10 mouse cellular contexts compared by ENCODE assay signal in genomic region chr7:35041286-35042208, GRCm38 (mm10). TPM values are rescaled to one million over a fixed set of nuclear protein-coding genes. Genes with fewer than 3 reads are reported as not detected.
DNase-seq lines count a peak whose midpoint lies in the region; ATAC-seq and TF ChIP-seq lines count a peak whose summit lies in the region.
"Had no signal": no experiment of that assay in that cellular context is flagged by ENCODE, and none has a peak within 500 bp of the region (broad histone marks: within the 10 kb centered on the region; RNA-seq: fewer than 3 reads in every experiment).

No protein-coding gene starts in this region.

- no peak for TF ChIP-seq EP300 in heart, adult 2 months (IDR thresholded peaks at IDR 0.05; ENCODE audit: insufficient read depth, low read depth, low read length)

- no peaks in the 10 kb centered on the region for H3K27me3 ChIP-seq in heart, adult 2 months (ENCODE audit: control insufficient read depth, insufficient read depth, low read length)
- no peaks in the 10 kb centered on the region for H3K27me3 ChIP-seq in heart, embryonic 11.5 days (ENCODE audit: control insufficient read depth, insufficient read depth, low read length)
- no peaks in the 10 kb centered on the region for H3K27me3 ChIP-seq in neural tube, embryonic 13.5 days
- no peaks in the 10 kb centered on the region for H3K27me3 ChIP-seq in intestine, embryonic 16.5 days (replicated peaks; ENCODE audit: control insufficient read depth, insufficient read depth, low read length)
- no peaks in the 10 kb centered on the region for H3K27me3 ChIP-seq in neural tube, embryonic 15.5 days (replicated peaks)
- H3K27me3 ChIP-seq: CH12.LX had no signal

- H3K27ac ChIP-seq in heart, adult 2 months: no peak overlapping the region; the same call in 1 of the 2 replicates
- no peak overlapping the region for H3K27ac ChIP-seq in heart, embryonic 11.5 days (ENCODE audit: low read depth, low read length)
- 0 out of 2 replicates have a peak overlapping the region, but pooled peaks have one; percentile 5 for H3K27ac ChIP-seq in neural tube, embryonic 13.5 days (replicated peaks)
- peak overlapping the region; percentile 25; the same call in 1 of the 2 replicates for H3K27ac ChIP-seq in intestine, embryonic 16.5 days (ENCODE audit: low read length)
- H3K27ac ChIP-seq in neural tube, embryonic 15.5 days (replicated peaks): peak overlapping the region; percentile 54; the same call in 1 of the 2 replicates

- H3K36me3 ChIP-seq in heart, adult 2 months (ENCODE audit: control insufficient read depth, insufficient read depth, low read length): peaks cover 5% of the 10 kb centered on the region
- peaks cover 22% of the 10 kb centered on the region for H3K36me3 ChIP-seq in heart, embryonic 11.5 days (ENCODE audit: control insufficient read depth, insufficient read depth, low read length)
- H3K36me3 ChIP-seq in neural tube, embryonic 13.5 days: peaks cover 62% of the 10 kb centered on the region
- H3K36me3 ChIP-seq in intestine, embryonic 16.5 days (ENCODE audit: control insufficient read depth, insufficient read depth, low read length): peaks cover 5% of the 10 kb centered on the region; the same call in 1 of the 2 replicates
- H3K36me3 ChIP-seq in neural tube, embryonic 15.5 days: peaks cover 29% of the 10 kb centered on the region

- ATAC-seq in heart, embryonic 11.5 days (replicated peaks; ENCODE audit: insufficient number of reproducible peaks, low FRiP score, low TSS enrichment): no peak
- no peak for ATAC-seq in neural tube, embryonic 13.5 days (ENCODE audit: low read depth)
- no peak for ATAC-seq in intestine, embryonic 16.5 days
- ATAC-seq in neural tube, embryonic 15.5 days (ENCODE audit: low FRiP score): no peak
- ATAC-seq in megakaryocyte, adult 5-6 weeks (ENCODE audit: poor library complexity, severe bottlenecking): no peak

- H3K9ac ChIP-seq in heart, adult 2 months (ENCODE audit: low read depth, low read length): no peak overlapping the region
- no peak overlapping the region for H3K9ac ChIP-seq in heart, embryonic 11.5 days (ENCODE audit: low read depth, low read length)
- no peak overlapping the region for H3K9ac ChIP-seq in neural tube, embryonic 13.5 days
- 0 out of 2 replicates have a peak overlapping the region, but pooled peaks have one; percentile 21 for H3K9ac ChIP-seq in intestine, embryonic 16.5 days (ENCODE audit: low read depth, low read length)
- H3K9ac ChIP-seq in neural tube, embryonic 15.5 days (replicated peaks): no peak overlapping the region

- H3K4me2 ChIP-seq in heart, embryonic 11.5 days: no peak overlapping the region
- H3K4me2 ChIP-seq in neural tube, embryonic 13.5 days: no peak overlapping the region
- H3K4me2 ChIP-seq in intestine, embryonic 16.5 days (ENCODE audit: low read depth, low read length): no peak overlapping the region
- H3K4me2 ChIP-seq in neural tube, embryonic 15.5 days: no peak overlapping the region

- peak; percentile 58 to 61 for DNase-seq in heart, adult 2 months
- no peak for DNase-seq in neural tube, embryonic 10.5 days (ENCODE audit: extremely low spot score, low spot score)
- no peak for DNase-seq in thymus, postnatal 10 days (ENCODE audit: low spot score in 2 of 2)
- DNase-seq: right cerebral cortex, postnatal 4 days had no signal

- H3K4me1 ChIP-seq in heart, adult 2 months (ENCODE audit: control insufficient read depth, insufficient read depth, low read length): peaks cover 20% of the 10 kb centered on the region
- no peaks in the 10 kb centered on the region for H3K4me1 ChIP-seq in heart, embryonic 11.5 days (ENCODE audit: control insufficient read depth, insufficient read depth, low read length)
- peaks cover 15% of the 10 kb centered on the region for H3K4me1 ChIP-seq in neural tube, embryonic 13.5 days (replicated peaks)
- peaks cover 21% of the 10 kb centered on the region for H3K4me1 ChIP-seq in intestine, embryonic 16.5 days (ENCODE audit: control insufficient read depth, insufficient read depth, low read length)
- H3K4me1 ChIP-seq in neural tube, embryonic 15.5 days: peaks cover 12% of the 10 kb centered on the region

- H3K9me3 ChIP-seq in heart, embryonic 11.5 days (replicated peaks; ENCODE audit: control insufficient read depth, low read length): no peaks in the 10 kb centered on the region
- no peaks in the 10 kb centered on the region for H3K9me3 ChIP-seq in neural tube, embryonic 13.5 days
- H3K9me3 ChIP-seq in intestine, embryonic 16.5 days (ENCODE audit: control insufficient read depth, low read length): no peaks in the 10 kb centered on the region
- no peaks in the 10 kb centered on the region for H3K9me3 ChIP-seq in neural tube, embryonic 15.5 days (replicated peaks)

- 0 out of 2 replicates have a peak, but pooled peaks cover 1% of the 10 kb centered on the region for H3K79me2 ChIP-seq in heart, adult 2 months (replicated peaks; ENCODE audit: control insufficient read depth, insufficient read depth, low read length)

- WGBS in heart, adult 2 months: 48% methylated on average over 2 of the region's 2 CpGs
- 87% methylated on average over 2 of the region's 2 CpGs for WGBS in heart, embryonic 11.5 days (ENCODE audit: insufficient replicate concordance)
- 82% methylated on average over 2 of the region's 2 CpGs for WGBS in neural tube, embryonic 13.5 days
- WGBS in intestine, embryonic 16.5 days: 67% methylated on average over 2 of the region's 2 CpGs
- WGBS in neural tube, embryonic 15.5 days: 61% methylated on average over 2 of the region's 2 CpGs

- TF ChIP-seq POLR2A in heart, adult 2 months (IDR thresholded peaks at IDR 0.05; ENCODE audit: insufficient read depth, low read depth, low read length): no peak

- no peak overlapping the region for H3K4me3 ChIP-seq in heart, adult 2 months
- H3K4me3 ChIP-seq in heart, embryonic 11.5 days (ENCODE audit: low read depth, low read length): no peak overlapping the region
- H3K4me3 ChIP-seq in neural tube, embryonic 13.5 days: no peak overlapping the region
- no peak overlapping the region for H3K4me3 ChIP-seq in intestine, embryonic 16.5 days (ENCODE audit: low read length)
- no peak overlapping the region for H3K4me3 ChIP-seq in neural tube, embryonic 15.5 days (replicated peaks)

- intact Hi-C loops in heart, adult 2 months (cut with DNase I): loop anchor here (2.0 kb wide), 1 partner anchor 15 kb away; no protein-coding TSS in a partner anchor

- TF ChIP-seq CTCF in heart, adult 2 months (IDR thresholded peaks at IDR 0.05): no peak

RNA-seq across cellular contexts. Expression of gene Cebpg, which starts 14.8 kb away (rescaled TPM):
- 10 to 100 TPM; 21.9 to 26.1 TPM for total RNA-seq in heart, adult 2 months (2021)
- polyA plus RNA-seq in heart, adult 2 months (2012; rRNA removed): 6.0 and 8.1 TPM in 2 replicates
- 13.9 and 16.1 TPM in 2 replicates for polyA plus RNA-seq in heart, embryonic 11.5 days (2014; fragmentation: Nextera tagmentation; extraction: Ambion mirVana)
- 38.7 and 40.0 TPM in 2 replicates for polyA plus RNA-seq in neural tube, embryonic 13.5 days (2015; fragmentation: Nextera tagmentation; extraction: Ambion mirVana)
- 43.4 and 46.4 TPM in 2 replicates for polyA plus RNA-seq in intestine, embryonic 16.5 days (2015; fragmentation: Nextera tagmentation; extraction: Ambion mirVana)
- 27.5 and 29.5 TPM in 2 replicates for polyA plus RNA-seq in neural tube, embryonic 15.5 days (2015; fragmentation: Nextera tagmentation; extraction: Ambion mirVana)
- 29.8 and 33.5 TPM in 2 replicates for total RNA-seq in megakaryocyte, adult 5-6 weeks (2015)
- 60.1 and 86.5 TPM in 2 replicates for total RNA-seq in megakaryocyte, adult 5-6 weeks (2017)

Comparison
In these comparisons a context has a peak if more than half of its experiments do, and no peak if none do; other contexts are left out.
1. DNase-seq: peak in heart, adult 2 months (2 of 2); none in neural tube, embryonic 10.5 days (single experiment) and thymus, postnatal 10 days (0 of 2).
2. H3K27ac ChIP-seq: peak in neural tube, embryonic 13.5 days (single experiment), intestine, embryonic 16.5 days (single experiment) and neural tube, embryonic 15.5 days (single experiment); none in heart, adult 2 months (single experiment) and heart, embryonic 11.5 days (single experiment).